Mouse (Mus musculus): Measurements from ENCODE around the gene Pcgf6.
"Not testable (repeated sequence)": the region's sequence is repeated elsewhere in the genome, so short reads cannot be mapped to it uniquely, and the experiment has no call there.

Gene Pcgf6

DNA sequence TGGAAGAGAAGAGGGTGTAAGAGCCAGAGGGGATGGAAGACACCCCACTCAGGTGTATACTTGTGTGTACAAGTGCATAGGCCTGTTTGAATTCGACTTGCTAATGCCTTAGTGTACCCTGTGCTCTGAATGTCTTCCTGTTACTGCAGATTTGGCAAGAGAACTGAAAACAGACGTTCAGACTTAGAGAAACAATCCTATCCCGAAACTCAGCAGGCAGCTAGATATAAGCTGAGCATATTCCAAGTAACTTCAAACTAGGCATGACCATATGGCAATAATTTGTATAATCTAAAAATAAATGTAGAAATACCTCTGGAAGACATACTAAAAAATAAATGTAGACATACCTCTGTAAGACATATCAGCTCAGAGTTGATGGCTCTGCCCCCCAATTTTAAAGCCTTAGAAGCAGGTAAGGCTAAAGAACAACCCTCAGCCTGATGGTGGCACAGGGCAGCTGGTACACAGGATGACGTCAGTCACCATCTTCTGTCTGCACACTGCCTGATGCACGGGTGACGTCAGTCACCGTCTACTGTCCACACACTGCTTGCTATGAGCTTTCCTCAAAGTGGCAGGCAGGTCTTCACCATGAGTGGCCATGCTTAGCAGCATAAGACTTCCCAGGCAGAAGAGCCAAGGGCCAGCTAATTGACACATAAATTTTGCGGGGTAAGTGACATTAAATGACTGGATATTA, 52.4 kb downstream of the Pcgf6 start:
- DNase-seq (ENCODE audit: low spot score), result no peak

DNA sequence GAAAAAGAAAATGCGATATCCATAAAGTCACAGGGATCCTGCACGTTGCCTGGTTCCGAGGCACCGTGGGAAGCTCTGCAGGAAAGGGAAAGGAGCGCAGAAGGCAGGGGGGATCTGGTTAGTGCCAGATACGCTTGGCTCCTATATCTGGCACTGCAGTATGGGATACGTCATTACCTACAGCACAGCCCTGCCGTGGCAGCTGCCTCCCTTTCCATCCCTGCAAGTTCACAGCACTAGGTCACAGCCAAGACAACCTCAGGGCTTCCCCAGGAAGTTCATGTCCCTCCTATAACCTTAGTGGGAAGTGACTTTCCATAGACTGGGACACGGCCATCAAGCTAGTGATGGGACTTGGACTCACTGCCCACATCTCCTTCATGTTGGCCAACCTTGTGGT, 54.6 kb downstream of the Pcgf6 start:
- no peak for DNase-seq (ENCODE audit: low spot score)

DNA sequence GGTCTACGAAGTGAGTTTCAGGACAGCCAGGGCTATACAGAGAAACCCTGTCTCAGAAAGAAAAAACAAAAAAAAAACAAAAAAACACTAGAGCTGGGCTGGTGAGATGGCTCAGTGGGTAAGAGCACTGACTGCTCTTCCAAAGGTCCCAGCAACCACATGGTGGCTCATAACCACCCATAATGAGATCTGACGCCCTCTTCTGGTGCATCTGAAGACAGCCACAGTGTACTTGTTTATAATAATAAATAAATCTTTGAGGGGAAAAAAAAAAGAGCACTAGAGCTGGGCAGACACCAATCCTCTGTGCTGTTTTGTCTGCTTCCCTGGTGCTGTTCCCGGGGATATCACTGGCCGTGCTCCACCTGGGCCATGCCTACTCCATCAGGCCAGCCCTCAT, 58.4 kb downstream of the Pcgf6 start:
- DNase-seq (ENCODE audit: low spot score), result not testable (repeated sequence)

DNA sequence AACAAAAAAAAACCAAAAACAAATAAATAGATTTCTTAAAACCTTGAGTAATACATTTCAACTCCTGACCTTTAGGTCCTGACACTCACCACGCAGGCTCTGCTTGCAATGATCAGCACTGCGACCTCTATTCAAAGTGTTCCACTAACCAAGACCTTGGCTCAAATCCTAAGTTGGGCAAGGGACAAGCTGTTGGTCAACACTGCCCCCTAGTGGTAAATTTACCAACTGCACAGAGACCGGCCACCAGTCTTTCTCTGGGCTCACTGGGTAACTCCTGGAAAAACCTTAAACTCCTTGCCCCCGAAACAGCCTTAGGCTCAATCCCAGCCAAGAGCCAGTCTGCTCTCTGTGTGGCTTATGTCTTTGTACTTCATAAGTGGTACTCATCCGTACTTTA, 59.6 kb downstream of the Pcgf6 start:
- peak; percentile 61 for DNase-seq (ENCODE audit: low spot score)

DNA sequence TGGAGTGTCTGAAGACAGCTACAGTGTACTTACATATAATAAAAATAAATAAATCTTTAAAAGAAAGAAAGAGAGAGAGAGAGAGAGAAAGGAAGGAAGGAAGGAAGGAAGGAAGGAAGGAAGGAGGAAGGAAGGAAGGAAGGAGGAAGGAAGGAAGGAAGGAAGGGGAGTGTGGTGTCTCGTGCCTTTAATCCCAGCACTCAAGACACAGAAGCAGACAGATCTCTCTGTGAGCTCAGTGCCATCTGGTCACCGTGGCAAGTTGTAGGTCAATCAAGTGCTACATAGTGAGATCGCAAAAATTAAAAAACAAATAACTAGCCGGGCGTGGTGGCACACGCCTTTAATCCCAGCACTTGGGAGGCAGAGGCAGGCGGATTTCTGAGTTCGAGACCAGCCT, 60.1 kb downstream of the Pcgf6 start:
- not testable (repeated sequence) for DNase-seq (ENCODE audit: low spot score)

DNA sequence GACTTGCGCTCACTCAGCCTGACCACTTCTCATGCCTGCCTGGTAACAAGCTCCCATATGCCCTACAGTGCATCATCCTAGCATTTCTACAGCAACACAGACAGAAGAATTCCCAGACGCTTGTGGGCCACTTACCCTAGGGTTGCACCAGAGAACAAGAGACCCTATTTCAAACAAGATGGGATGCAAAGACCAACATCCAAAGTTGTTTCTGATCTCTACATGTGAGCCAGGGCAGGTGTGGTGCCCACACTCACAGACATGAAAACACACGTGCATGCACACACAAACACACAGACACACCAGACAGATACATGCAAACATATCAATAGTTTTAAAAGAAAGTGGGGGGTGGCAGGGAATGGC, 60.6 kb downstream of the Pcgf6 start:
- no peak for DNase-seq (ENCODE audit: low spot score)

DNA sequence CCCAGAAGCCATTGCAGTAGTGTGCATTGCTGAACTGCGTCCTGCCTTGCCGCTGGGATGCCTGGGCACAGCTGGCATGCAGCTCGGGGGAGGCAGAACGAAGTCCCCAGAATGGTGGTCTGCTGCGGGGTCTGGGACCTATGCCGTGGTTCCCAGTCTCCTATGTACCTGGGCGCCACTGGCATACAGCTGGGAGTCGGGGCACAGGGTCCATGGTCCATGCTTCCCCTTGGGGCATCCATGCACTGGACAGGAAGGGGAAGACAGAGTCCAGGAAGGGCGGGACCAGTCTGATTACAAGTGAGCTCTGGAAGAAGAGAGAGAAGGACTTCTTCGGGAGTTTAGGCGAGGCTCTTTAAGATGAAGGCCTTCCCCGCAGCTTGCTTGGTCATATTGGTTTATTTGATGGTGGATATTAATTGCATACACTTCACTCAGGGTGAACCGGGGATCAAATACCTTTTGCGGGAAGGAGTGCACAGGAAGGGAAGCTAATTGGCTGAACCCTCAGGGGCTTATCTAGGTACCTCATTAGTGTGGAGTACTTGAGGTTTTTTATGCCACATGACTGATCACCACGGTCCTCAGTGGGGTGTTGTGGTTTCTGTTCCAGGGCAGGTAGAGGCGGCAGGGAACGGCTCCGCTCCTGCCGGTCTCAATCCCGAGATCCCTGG, 61.1 kb downstream of the Pcgf6 start:
- DNase-seq (ENCODE audit: low spot score), result no peak

DNA sequence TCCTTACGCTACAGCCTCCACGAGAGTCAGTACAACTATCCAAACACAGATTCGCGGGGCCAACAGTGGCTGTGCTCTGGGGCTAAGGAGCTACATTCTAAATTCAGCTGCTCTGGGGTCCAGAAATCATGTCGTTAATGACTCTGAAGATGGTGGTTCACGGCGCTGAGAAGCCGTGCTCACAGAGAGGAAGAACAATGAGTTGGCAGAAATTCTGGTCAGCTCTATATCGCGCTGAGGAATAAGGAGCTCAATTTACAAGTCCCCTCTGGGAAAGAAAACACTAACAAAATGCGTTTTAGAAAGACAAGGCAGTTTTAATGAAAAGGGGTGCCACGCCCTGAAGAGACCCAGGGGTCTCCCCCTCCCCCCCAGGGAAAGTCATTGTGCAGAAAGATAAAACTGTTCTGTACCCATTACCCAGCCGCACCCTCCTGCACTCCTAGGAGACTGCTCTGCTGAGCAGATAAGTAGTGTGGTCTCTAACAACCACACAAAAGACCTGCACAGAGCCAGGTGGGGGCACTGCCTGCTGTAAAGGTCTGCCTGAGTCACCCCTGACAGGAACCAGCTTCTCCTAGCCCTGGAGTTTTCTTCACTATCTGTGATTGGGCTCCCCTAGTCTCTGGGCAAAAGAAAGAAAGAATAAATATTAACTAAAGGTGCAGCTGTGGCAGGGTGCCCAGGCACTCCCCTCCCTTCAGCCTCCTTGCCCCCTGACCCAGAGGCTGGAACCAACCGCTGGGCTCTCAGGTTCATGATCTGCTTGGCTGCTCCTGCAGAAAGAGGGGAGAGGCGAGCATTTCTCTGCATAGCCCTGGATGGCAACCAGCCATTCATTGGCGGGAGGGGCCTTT, 62.2 kb downstream of the Pcgf6 start:
- no peak for DNase-seq (ENCODE audit: low spot score)

DNA sequence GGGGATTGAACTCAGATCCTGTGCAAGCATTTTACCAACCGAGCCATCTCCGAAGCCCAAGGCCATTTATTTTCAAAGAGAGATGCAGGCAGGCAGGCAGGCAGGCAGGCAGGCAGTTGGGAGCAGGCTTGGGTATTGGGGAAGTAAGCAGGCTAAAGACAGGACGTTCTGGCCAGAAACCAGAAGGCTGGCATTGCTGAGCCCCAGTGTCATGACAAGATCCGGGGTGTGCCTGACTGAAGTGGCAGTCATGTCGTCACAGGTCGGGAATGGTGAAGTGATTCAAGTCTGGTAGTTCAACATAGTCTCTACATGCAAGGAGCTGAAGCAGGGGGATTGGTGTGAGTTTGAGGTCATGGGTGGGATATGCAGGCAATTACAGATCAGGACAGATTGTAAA, 63.1 kb downstream of the Pcgf6 start:
- DNase-seq (ENCODE audit: low spot score), result no peak

DNA sequence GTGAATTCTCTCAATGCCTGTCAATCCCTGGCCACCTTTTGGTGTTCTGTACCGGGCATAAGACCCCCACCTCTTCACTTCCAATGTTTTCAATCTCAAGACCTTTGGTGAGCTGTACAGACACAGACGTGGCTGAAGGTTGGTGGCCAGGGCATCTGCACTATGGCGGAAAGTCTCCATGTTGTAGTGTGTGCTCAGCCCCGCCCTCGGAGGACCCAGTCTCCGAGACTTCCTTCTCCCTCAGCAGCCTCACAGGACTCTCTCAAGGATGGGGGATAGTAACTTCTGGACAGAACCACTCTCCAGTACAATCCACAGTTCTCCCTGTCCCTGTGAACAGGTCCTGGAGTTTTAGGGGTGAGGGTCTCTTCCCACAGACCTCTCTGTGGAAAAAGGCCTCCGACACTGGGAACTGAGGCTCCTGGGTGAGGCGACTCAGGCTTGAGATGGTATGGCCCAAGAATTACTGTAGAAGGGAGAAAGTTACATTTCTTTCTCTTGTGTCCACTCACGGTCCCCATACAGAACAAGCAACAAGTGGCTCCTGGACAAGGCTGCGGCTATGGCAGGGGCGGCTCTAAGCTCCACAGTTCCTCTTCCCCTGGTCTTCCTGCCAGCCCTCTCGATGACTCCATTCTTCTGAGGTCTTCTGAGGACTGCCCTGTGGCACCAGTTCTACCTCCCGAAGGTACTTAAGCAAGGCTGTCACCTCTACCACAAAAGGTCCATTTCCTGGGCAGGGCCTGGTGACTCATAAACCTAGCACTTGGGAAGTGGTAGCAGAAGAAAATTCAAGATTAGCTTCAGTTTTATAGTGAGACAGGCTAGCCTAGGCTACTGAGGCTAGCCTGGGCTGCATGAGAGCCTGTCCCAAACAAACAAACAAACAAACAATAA, 65.7 kb downstream of the Pcgf6 start:
- no peak for DNase-seq (ENCODE audit: low spot score)

DNA sequence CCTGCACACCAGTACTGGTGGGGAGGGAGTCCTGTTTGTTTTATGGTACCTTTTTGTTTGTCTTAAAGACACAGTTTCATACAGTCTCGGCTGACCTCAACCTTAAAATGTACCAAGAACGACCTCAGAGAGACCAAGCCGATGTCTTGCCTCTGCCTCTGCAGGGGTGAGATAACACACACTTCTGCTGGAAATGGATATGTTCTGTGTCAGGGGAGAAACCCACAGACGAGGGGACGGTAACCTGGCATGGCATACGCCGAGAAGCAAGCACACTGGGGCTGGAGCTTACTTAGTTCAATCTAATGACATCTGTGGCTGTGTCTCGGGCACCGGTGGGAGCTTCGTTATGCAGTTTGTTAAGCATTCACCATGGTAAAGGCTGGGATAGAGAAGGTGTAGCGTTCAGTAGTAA, 66.7 kb downstream of the Pcgf6 start:
- no peak for DNase-seq (ENCODE audit: low spot score)

Data from urinary bladder, postnatal 10 days (tissue).